Mouse (Mus musculus) C2C12 (cell line): ENCODE measurements at regions not wholly inside any gene's neighbourhood (a gene's known extent, or its start where the extent isn't known, plus 50 kb on each side); places are given as distances from the start of the nearest gene placed in this dataset.

Experiments
- CEBPB ChIP-seq: IDR thresholded peaks from one replicate; pipeline ENCODE4 v1.6.1; 2011; ENCODE audit warnings: low read depth, mild to moderate bottlenecking, control low read depth, moderate library complexity
- CTCF ChIP-seq: IDR thresholded peaks from one replicate; pipeline ENCODE4 v1.5.1; 2011; ENCODE audit not compliant: control insufficient read depth, insufficient read depth, insufficient read length
- MAX ChIP-seq: IDR thresholded peaks from one replicate; pipeline ENCODE4 v1.6.1; 2011; ENCODE audit warnings: mild to moderate bottlenecking, control low read depth
- MYOD1 ChIP-seq: IDR thresholded peaks from one replicate; pipeline ENCODE4 v1.6.1; 2011; ENCODE audit warnings: low read depth; ENCODE audit not compliant: control insufficient read depth, insufficient read length

- TF ChIP-seq CTCF (no peak), MAX (no peak), CEBPB (no peak), MYOD1 (no peak)
These were observed 85.3 kb upstream of the Max start for GRCm38 (mm10) chr12:77047273-77047672.
